Mouse (Mus musculus) spleen, adult 2 months (tissue): ENCODE measurements around the gene Med19. TPM values are rescaled to one million over a fixed set of nuclear protein-coding genes. Genes with fewer than 3 reads are reported as not detected.

Experiments
- DNase-seq, 2 experiments: peaks; one replicate each; pipeline versions ENCODE4 v3.0.0 to v3.0.0-alpha.2; 2012 to 2021; ENCODE audit warnings: low spot score in 2 of 2, low read depth in 1 of 2
- H3K27ac ChIP-seq: fragments of 200-500 bp; 2 replicates; pipeline ENCODE4 v1.5.1; 2012; ENCODE audit warnings: low read length, inconsistent platforms; ENCODE audit not compliant: insufficient read depth
- H3K27me3 ChIP-seq: fragments of 200-500 bp; 2 replicates; pipeline ENCODE4 v1.6.1; 2012; ENCODE audit warnings: mild to moderate bottlenecking, moderate library complexity, low read length, inconsistent platforms; ENCODE audit not compliant: control insufficient read depth, insufficient read depth
- H3K36me3 ChIP-seq: fragments of 200-500 bp; 2 replicates; pipeline ENCODE4 v1.6.1; 2012; ENCODE audit warnings: mild to moderate bottlenecking, low read length, inconsistent platforms; ENCODE audit not compliant: control insufficient read depth, insufficient read depth
- H3K4me1 ChIP-seq: fragments of 200-500 bp; 2 replicates; pipeline ENCODE4 v1.6.1; 2011; ENCODE audit warnings: inconsistent platforms; ENCODE audit not compliant: control insufficient read depth, insufficient read depth, insufficient read length
- H3K4me3 ChIP-seq: fragments of 200-500 bp; 2 replicates; pipeline ENCODE4 v1.5.1; 2011; ENCODE audit warnings: mild to moderate bottlenecking, inconsistent platforms; ENCODE audit not compliant: insufficient read depth, insufficient read length; ENCODE audit errors: extremely low read depth
- CTCF ChIP-seq: fragments of 200-500 bp; IDR thresholded peaks from 2 replicates; pipeline ENCODE4 v1.5.1; 2011; ENCODE audit warnings: mild to moderate bottlenecking, inconsistent platforms; ENCODE audit not compliant: insufficient read depth, insufficient read length, insufficient replicate concordance; ENCODE audit errors: extremely low read depth
- POLR2A ChIP-seq: fragments of 200-500 bp; IDR thresholded peaks from 2 replicates; pipeline ENCODE4 v1.6.1; 2011; ENCODE audit warnings: low read depth, low read length, inconsistent platforms
- WGBS: fragments of 180-500 bp; shearing (Covaris S2); methylation state at CpG from one replicate; pipeline ENCODE4 v1.1.7; 2018; 5-methylcytosine and 5-hydroxymethylcytosine counted together
- polyA plus RNA-seq: library from polyadenylated mRNA; depleted of rRNA; stranded (reverse); fragments of >200 nt; gene quantifications from 2 replicates; pipeline ENCODE4 v1.2.3, GENCODE M21; 2012

Gene Med19
- polyA plus RNA-seq, 1 experiment = 4.9 TPM

- H3K27ac ChIP-seq = no peak overlapping the region
- WGBS = 66% methylated on average over 7 of the region's 7 CpGs
- H3K27me3 ChIP-seq = no peaks in the 10 kb centered on the region
- DNase-seq = no peak
- H3K36me3 ChIP-seq = no peaks in the 10 kb centered on the region
- H3K4me1 ChIP-seq = peaks cover 8% of the 10 kb centered on the region; the same call in 1 of the 2 replicates
- no peak for TF ChIP-seq CTCF
- no peak for TF ChIP-seq POLR2A
- H3K4me3 ChIP-seq = no peak overlapping the region
Measured at GRCm38 (mm10) chr2:84637452-84638165, 40.6 kb upstream of the Med19 start.

- H3K36me3 ChIP-seq = no peaks in the 10 kb centered on the region
- 41% methylated on average over 5 of the region's 5 CpGs for WGBS
- no peak overlapping the region for H3K4me3 ChIP-seq
- H3K4me1 ChIP-seq = peaks cover 4% of the 10 kb centered on the region; the same call in 1 of the 2 replicates
- TF ChIP-seq CTCF (no peak), POLR2A (no peak)
- no peaks in the 10 kb centered on the region for H3K27me3 ChIP-seq
- no peak for DNase-seq
- no peak overlapping the region; the same call in 1 of the 2 replicates for H3K27ac ChIP-seq
Measured at GRCm38 (mm10) chr2:84638428-84639220, 39.6 kb upstream of the Med19 start.

GRCm38 (mm10) chr2:84640833-84641232 lies 37.4 kb upstream of the Med19 start:
- H3K4me3 ChIP-seq = no peak overlapping the region
- H3K27me3 ChIP-seq = no peaks in the 10 kb centered on the region
- no peak for DNase-seq
- no peaks in the 10 kb centered on the region for H3K4me1 ChIP-seq
- TF ChIP-seq CTCF (no peak), POLR2A (no peak)
- no peak overlapping the region for H3K27ac ChIP-seq
- no peaks in the 10 kb centered on the region for H3K36me3 ChIP-seq

- WGBS = 82% methylated on average over 1 of the region's 1 CpGs
- no peaks in the 10 kb centered on the region for H3K27me3 ChIP-seq
- no peak for TF ChIP-seq POLR2A
- TF ChIP-seq CTCF = no peak
- no peaks in the 10 kb centered on the region for H3K4me1 ChIP-seq
- no peak for DNase-seq
- no peak overlapping the region for H3K27ac ChIP-seq
- no peak overlapping the region for H3K4me3 ChIP-seq
- H3K36me3 ChIP-seq = no peaks in the 10 kb centered on the region
Measured at GRCm38 (mm10) chr2:84646138-84646537, 32.1 kb upstream of the Med19 start.

- H3K4me3 ChIP-seq = no peak overlapping the region
- WGBS = 86% methylated on average over 6 of the region's 6 CpGs
- H3K4me1 ChIP-seq = no peaks in the 10 kb centered on the region
- no peak overlapping the region for H3K27ac ChIP-seq
- DNase-seq = no peak
- H3K27me3 ChIP-seq = no peaks in the 10 kb centered on the region
- no peak for TF ChIP-seq POLR2A
- no peak for TF ChIP-seq CTCF
- H3K36me3 ChIP-seq = no peaks in the 10 kb centered on the region
Measured at GRCm38 (mm10) chr2:84647051-84647568, 31.1 kb upstream of the Med19 start.

DNA sequence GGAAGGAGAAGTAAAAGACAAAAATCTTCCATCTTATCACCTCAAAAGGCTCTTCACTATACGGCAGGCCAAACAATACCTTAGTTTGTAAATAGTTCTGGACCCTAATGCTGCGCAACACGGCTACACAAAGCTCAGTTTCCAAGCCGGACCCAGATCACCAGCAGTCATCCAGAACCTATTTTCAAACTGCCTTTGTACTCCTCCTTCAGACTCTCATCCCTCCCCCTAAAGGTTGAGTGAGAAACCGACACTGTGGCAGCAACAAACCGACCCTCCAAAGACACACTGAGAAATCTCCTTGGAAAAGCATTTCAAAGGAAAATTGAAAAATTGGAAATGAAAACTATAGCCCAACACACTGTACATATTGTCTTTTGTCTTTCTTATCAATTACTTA lies 29.8 kb upstream of the Med19 start:
- no peak for DNase-seq
- Histone ChIP-seq H3K36me3 (no peaks in the 10 kb centered on the region), H3K27ac (no peak overlapping the region), H3K4me3 (peak overlapping the region; percentile 5; the same call in 1 of the 2 replicates), H3K27me3 (no peaks in the 10 kb centered on the region), H3K4me1 (no peaks in the 10 kb centered on the region)
- no peak for TF ChIP-seq POLR2A
- no peak for TF ChIP-seq CTCF
- WGBS = 68% methylated on average over 6 of the region's 6 CpGs

- 3% methylated on average over 10 of the region's 10 CpGs for WGBS
- no peaks in the 10 kb centered on the region for H3K36me3 ChIP-seq
- H3K27ac ChIP-seq = peak overlapping the region; percentile 13
- no peak for TF ChIP-seq CTCF
- no peak for DNase-seq
- peak overlapping the region; percentile 62 for H3K4me3 ChIP-seq
- no peaks in the 10 kb centered on the region for H3K27me3 ChIP-seq
- no peaks in the 10 kb centered on the region for H3K4me1 ChIP-seq
Measured at GRCm38 (mm10) chr2:84649674-84650073, 28.5 kb upstream of the Med19 start.
